ENCODE assay signal across 8 mouse cellular contexts in the genomic region with DNA sequence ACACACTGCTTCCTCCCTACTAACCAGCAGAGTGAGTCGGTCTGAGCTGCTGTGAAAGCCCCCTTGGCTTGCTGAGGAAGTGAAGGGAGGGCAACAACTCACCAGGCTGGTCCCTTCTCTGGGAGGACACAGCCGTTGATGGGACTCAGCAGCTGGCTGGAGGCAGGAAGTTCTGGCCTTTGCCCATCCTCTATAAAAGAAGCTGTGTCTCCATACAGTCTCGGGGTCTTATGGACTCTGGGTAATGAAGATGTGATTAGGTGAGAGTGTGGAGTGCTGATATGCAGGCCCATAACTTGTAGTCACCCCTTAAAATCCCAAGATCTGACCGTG. TPM values are rescaled to one million over a fixed set of nuclear protein-coding genes. Genes with fewer than 3 reads are reported as not detected.
A peak's percentile ranks its signal among the peaks of the same experiment; 100 is the strongest.
DNase-seq lines count a peak whose midpoint lies in the region; ATAC-seq and TF ChIP-seq lines count a peak whose summit lies in the region.

No protein-coding gene starts in this region.

- H3K27me3 ChIP-seq in cerebellum, adult 2 months (ENCODE audit: control insufficient read depth, insufficient read depth, low read length), result no peaks in the 10 kb centered on the region
- no peaks in the 10 kb centered on the region for H3K27me3 ChIP-seq in neural tube, embryonic 11.5 days (ENCODE audit: control insufficient read depth, insufficient read depth, low read length)
- H3K27me3 ChIP-seq in limb, embryonic 15.5 days, result no peaks in the 10 kb centered on the region
- H3K27me3 ChIP-seq in stomach, embryonic 15.5 days (replicated peaks), result no peaks in the 10 kb centered on the region

- H3K9me3 ChIP-seq in neural tube, embryonic 11.5 days (ENCODE audit: control insufficient read depth, low read length), result no peaks in the 10 kb centered on the region
- H3K9me3 ChIP-seq in limb, embryonic 15.5 days, result no peaks in the 10 kb centered on the region
- H3K9me3 ChIP-seq in stomach, embryonic 15.5 days, result no peaks in the 10 kb centered on the region

- peaks cover 25% of the 10 kb centered on the region for H3K4me1 ChIP-seq in cerebellum, adult 2 months (ENCODE audit: control insufficient read depth, insufficient read depth, low read length)
- peaks cover 47% of the 10 kb centered on the region for H3K4me1 ChIP-seq in neural tube, embryonic 11.5 days (ENCODE audit: control insufficient read depth, insufficient read depth, low read length)
- peaks cover 78% of the 10 kb centered on the region for H3K4me1 ChIP-seq in limb, embryonic 15.5 days
- peaks cover 58% of the 10 kb centered on the region for H3K4me1 ChIP-seq in stomach, embryonic 15.5 days

- DNase-seq in cerebellum, adult 2 months, result no peak
- DNase-seq in cerebellum, adult 9-10 months, result no peak
- DNase-seq in neural tube, embryonic 11.5 days (ENCODE audit: low spot score), result no peak
- DNase-seq in neural tube, embryonic 10.5 days (ENCODE audit: extremely low spot score, low spot score), result no peak
- DNase-seq in T-cell, adult 2 months (ENCODE audit: low spot score), result no peak
- DNase-seq in layer of hippocampus, adult 9-11 months, result no peak

- H3K9ac ChIP-seq in neural tube, embryonic 11.5 days (ENCODE audit: low read length), result peak overlapping the region; percentile 93
- H3K9ac ChIP-seq in limb, embryonic 15.5 days, result peak overlapping the region; percentile 89
- peak overlapping the region; percentile 83 for H3K9ac ChIP-seq in stomach, embryonic 15.5 days

- H3K4me2 ChIP-seq in neural tube, embryonic 11.5 days (ENCODE audit: low read depth), result peak overlapping the region; percentile 88
- H3K4me2 ChIP-seq in limb, embryonic 15.5 days, result peak overlapping the region; percentile 92
- H3K4me2 ChIP-seq in stomach, embryonic 15.5 days, result peak overlapping the region; percentile 88

- H3K36me3 ChIP-seq in neural tube, embryonic 11.5 days (ENCODE audit: control insufficient read depth, insufficient read depth, low read length), result 0 out of 2 replicates have a peak, but pooled peaks cover 2% of the 10 kb centered on the region
- peaks cover 2% of the 10 kb centered on the region for H3K36me3 ChIP-seq in limb, embryonic 15.5 days
- H3K36me3 ChIP-seq in stomach, embryonic 15.5 days, result no peaks in the 10 kb centered on the region

- ATAC-seq in neural tube, embryonic 11.5 days (ENCODE audit: insufficient read depth, low FRiP score, low TSS enrichment), result no peak
- no peak for ATAC-seq in limb, embryonic 15.5 days (ENCODE audit: insufficient number of reproducible peaks, low FRiP score, low TSS enrichment, low read depth)
- ATAC-seq in stomach, embryonic 15.5 days (ENCODE audit: insufficient read depth, low FRiP score, low read depth), result no peak

- peak overlapping the region; percentile 65 for H3K4me3 ChIP-seq in cerebellum, adult 2 months (replicated peaks; ENCODE audit: insufficient read depth, low read depth, low read length)
- peak overlapping the region; percentile 94 for H3K4me3 ChIP-seq in neural tube, embryonic 11.5 days (ENCODE audit: low read depth, low read length)
- peak overlapping the region; percentile 92 for H3K4me3 ChIP-seq in limb, embryonic 15.5 days
- H3K4me3 ChIP-seq in stomach, embryonic 15.5 days (replicated peaks), result peak overlapping the region; percentile 91

- WGBS in cerebellum, adult 2 months, result 19% methylated on average over 4 of the region's 4 CpGs
- 32% methylated on average over 4 of the region's 4 CpGs for WGBS in neural tube, embryonic 11.5 days
- WGBS in limb, embryonic 15.5 days, result 18% methylated on average over 4 of the region's 4 CpGs
- WGBS in stomach, embryonic 15.5 days, result 27% methylated on average over 4 of the region's 4 CpGs

- H3K27ac ChIP-seq in cerebellum, adult 2 months (ENCODE audit: insufficient read depth, low read length), result peak overlapping the region; percentile 78
- H3K27ac ChIP-seq in neural tube, embryonic 11.5 days (ENCODE audit: low read depth, low read length), result peak overlapping the region; percentile 85; the same call in 1 of the 2 replicates
- H3K27ac ChIP-seq in limb, embryonic 15.5 days, result peak overlapping the region; percentile 93
- peak overlapping the region; percentile 88 for H3K27ac ChIP-seq in stomach, embryonic 15.5 days

- no peak for TF ChIP-seq POLR2A in cerebellum, adult 2 months (IDR thresholded peaks at IDR 0.05; ENCODE audit: borderline replicate concordance, insufficient read depth, low read length)

- TF ChIP-seq CTCF in cerebellum, adult 2 months (IDR thresholded peaks at IDR 0.05; ENCODE audit: borderline replicate concordance, insufficient read depth, low read depth, low read length), result no peak

RNA-seq across cellular contexts. Expression of a gene that starts 0.9 kb away (rescaled TPM):
- polyA plus RNA-seq in cerebellum, adult 2 months (2012; rRNA removed), result 106 and 110 TPM in 2 replicates
- 18.7 and 21.2 TPM in 2 replicates for polyA plus RNA-seq in neural tube, embryonic 11.5 days (2014; fragmentation: Nextera tagmentation; extraction: Ambion mirVana)
- 9.1 and 10.8 TPM in 2 replicates for polyA plus RNA-seq in limb, embryonic 15.5 days (2015; fragmentation: Nextera tagmentation; extraction: Ambion mirVana)
- polyA plus RNA-seq in stomach, embryonic 15.5 days (2015; fragmentation: Nextera tagmentation; extraction: Ambion mirVana), result 9.7 and 10.9 TPM in 2 replicates

RNA-seq across cellular contexts. Expression of a gene that starts 4.8 kb away (rescaled TPM):
- polyA plus RNA-seq in cerebellum, adult 2 months (2012; rRNA removed), result 106 and 114 TPM in 2 replicates
- polyA plus RNA-seq in neural tube, embryonic 11.5 days (2014; fragmentation: Nextera tagmentation; extraction: Ambion mirVana), result 19.4 and 20.5 TPM in 2 replicates
- polyA plus RNA-seq in limb, embryonic 15.5 days (2015; fragmentation: Nextera tagmentation; extraction: Ambion mirVana), result 5.0 and 7.2 TPM in 2 replicates
- polyA plus RNA-seq in stomach, embryonic 15.5 days (2015; fragmentation: Nextera tagmentation; extraction: Ambion mirVana), result 5.9 and 6.2 TPM in 2 replicates

RNA-seq across cellular contexts. Expression of a gene that starts 20.6 kb away (rescaled TPM):
- 0.98 and 1.0 TPM in 2 replicates for polyA plus RNA-seq in cerebellum, adult 2 months (2012; rRNA removed)
- polyA plus RNA-seq in neural tube, embryonic 11.5 days (2014; fragmentation: Nextera tagmentation; extraction: Ambion mirVana), result 2.8 and 4.0 TPM in 2 replicates
- 2.7 and 3.0 TPM in 2 replicates for polyA plus RNA-seq in limb, embryonic 15.5 days (2015; fragmentation: Nextera tagmentation; extraction: Ambion mirVana)
- 4.0 and 5.2 TPM in 2 replicates for polyA plus RNA-seq in stomach, embryonic 15.5 days (2015; fragmentation: Nextera tagmentation; extraction: Ambion mirVana)

RNA-seq across cellular contexts. Expression of a gene that starts 21.5 kb away (rescaled TPM):
- polyA plus RNA-seq in cerebellum, adult 2 months (2012; rRNA removed), result 11.6 and 12.8 TPM in 2 replicates
- 27.8 and 31.9 TPM in 2 replicates for polyA plus RNA-seq in neural tube, embryonic 11.5 days (2014; fragmentation: Nextera tagmentation; extraction: Ambion mirVana)
- 62.5 and 69.8 TPM in 2 replicates for polyA plus RNA-seq in limb, embryonic 15.5 days (2015; fragmentation: Nextera tagmentation; extraction: Ambion mirVana)
- 33.7 and 35.8 TPM in 2 replicates for polyA plus RNA-seq in stomach, embryonic 15.5 days (2015; fragmentation: Nextera tagmentation; extraction: Ambion mirVana)

RNA-seq across cellular contexts. Expression of a gene that starts 24.7 kb away (rescaled TPM):
- polyA plus RNA-seq in cerebellum, adult 2 months (2012; rRNA removed), result not detected in 2 replicates
- polyA plus RNA-seq in neural tube, embryonic 11.5 days (2014; fragmentation: Nextera tagmentation; extraction: Ambion mirVana), result not detected in 2 replicates
- 0.12 TPM in 1 of 2 replicates, not detected in the other for polyA plus RNA-seq in limb, embryonic 15.5 days (2015; fragmentation: Nextera tagmentation; extraction: Ambion mirVana)
- polyA plus RNA-seq in stomach, embryonic 15.5 days (2015; fragmentation: Nextera tagmentation; extraction: Ambion mirVana), result 0.13 and 0.15 TPM in 2 replicates
